Mouse (Mus musculus): ENCODE results near the gene Srgap3.

- TF ChIP-seq CTCF (IDR thresholded peaks at IDR 0.05; ENCODE audit: low read depth): no peak
- no peak for TF ChIP-seq EP300 (optimal IDR thresholded peaks at IDR 0.05)
Measured at GRCm38 (mm10) chr6:112861351-112862297, 85.4 kb downstream of the Srgap3 start.
